Mouse (Mus musculus): ENCODE results near the gene Runx2.

- TF ChIP-seq POLR2A (IDR thresholded peaks at IDR 0.05; ENCODE audit: low read depth, low read length) = no peak
- TF ChIP-seq CTCF (conservative IDR thresholded peaks at IDR 0.05; ENCODE audit: insufficient read depth, insufficient read length, low read depth, low read length) = no peak
Observed at GRCm38 (mm10) chr17:44831201-44831600, 16.6 kb upstream of the Runx2 start.
